ENCODE assay signal across 8 mouse cellular contexts in genomic region chr11:93968005-93968847, GRCm38 (mm10). TPM values are rescaled to one million over a fixed set of nuclear protein-coding genes. Genes with fewer than 3 reads are reported as not detected.
DNase-seq lines count a peak whose midpoint lies in the region; ATAC-seq lines count a peak whose summit lies in the region.

Gm20390 (minus strand) TSS chr11:93968293.
Nme1 (minus strand) TSS chr11:93968521.

- H3K4me1 ChIP-seq in lung, embryonic 16.5 days (replicated peaks; ENCODE audit: control insufficient read depth, insufficient read depth, low read length), result peaks cover 6% of the 10 kb centered on the region

- peak within 1 kb of the TSS; percentile 14; the same call in 1 of the 2 replicates for H3K27ac ChIP-seq in lung, embryonic 16.5 days (ENCODE audit: low read length)

- H3K9me3 ChIP-seq in lung, embryonic 16.5 days (ENCODE audit: control insufficient read depth, low read length), result no peaks in the 10 kb centered on the region

- peak; percentile 96 for DNase-seq in MEL-GATA-1-ER (ENCODE audit: extremely low read depth, low read depth)
- peak; percentile 98 for DNase-seq in cerebellum, adult 8-10 months
- DNase-seq in forelimb bud, embryonic 11.5 days (ENCODE audit: low read depth, low spot score), result peak; percentile 97
- DNase-seq in layer of hippocampus, adult 9-10 months (ENCODE audit: low spot score), result peak; percentile 99
- peak; percentile 92 for DNase-seq in ovary, postnatal 10 days (ENCODE audit: low spot score)
- peak; percentile 95 to 98 for DNase-seq in thymus, postnatal 10 days (ENCODE audit: low spot score in 2 of 2)

- peaks cover 16% of the 10 kb centered on the region for H3K36me3 ChIP-seq in lung, embryonic 16.5 days (ENCODE audit: control insufficient read depth, insufficient read depth, low read length)

- H3K4me3 ChIP-seq in lung, embryonic 16.5 days (ENCODE audit: low read length), result peak within 1 kb of the TSS; percentile 60

- peak; percentile 94 to 96 for ATAC-seq in hematopoietic stem cell, adult 5-6 weeks (replicated peaks in 1 of 2; ENCODE audit: insufficient read depth in 1 of 2, low FRiP score in 2 of 2, low TSS enrichment in 1 of 2, low read depth in 1 of 2, poor library complexity in 2 of 2, severe bottlenecking in 2 of 2)
- ATAC-seq in lung, embryonic 16.5 days (ENCODE audit: low read depth), result peak; percentile 98

- 0% methylated on average over 40 of the region's 40 CpGs for WGBS in lung, embryonic 16.5 days

- H3K4me2 ChIP-seq in lung, embryonic 16.5 days (ENCODE audit: low read depth, low read length), result peak within 1 kb of the TSS; percentile 56

- peak within 1 kb of the TSS; percentile 65 for H3K9ac ChIP-seq in lung, embryonic 16.5 days (ENCODE audit: low read length)

- H3K27me3 ChIP-seq in lung, embryonic 16.5 days (ENCODE audit: control insufficient read depth, insufficient read depth, low read depth, low read length), result no peaks in the 10 kb centered on the region

RNA-seq across cellular contexts. Expression of gene Gm20390, which starts in this region (rescaled TPM):
- total RNA-seq in hematopoietic stem cell, adult 5-6 weeks (2017), result not detected in 2 replicates
- 289 and 314 TPM in 2 replicates for polyA plus RNA-seq in lung, embryonic 16.5 days (2015; fragmentation: Nextera tagmentation; extraction: Ambion mirVana)

RNA-seq across cellular contexts. Expression of gene Nme1, which starts in this region (rescaled TPM):
- 101 and 180 TPM in 2 replicates for total RNA-seq in hematopoietic stem cell, adult 5-6 weeks (2017)
- 100 and 105 TPM in 2 replicates for polyA plus RNA-seq in lung, embryonic 16.5 days (2015; fragmentation: Nextera tagmentation; extraction: Ambion mirVana)

Comparison
In these comparisons a context has a peak if more than half of its experiments do, and no peak if none do; other contexts are left out.
1. Peak in every context shown above with its lines: DNase-seq, ATAC-seq, H3K4me3 ChIP-seq and H3K27ac ChIP-seq.